Mouse (Mus musculus) brain, embryonic 14.5 days (tissue): Measurements from ENCODE around the gene Zfp148.

Experiments
- CTCF ChIP-seq: fragments of 200-500 bp; IDR thresholded peaks from 2 replicates; pipeline ENCODE4 v1.5.1; 2012; ENCODE audit warnings: inconsistent platforms, mild to moderate bottlenecking, moderate library complexity, borderline replicate concordance; ENCODE audit not compliant: insufficient read depth, insufficient read length; ENCODE audit errors: extremely low read depth
- POLR2A ChIP-seq: fragments of 200-500 bp; IDR thresholded peaks from 2 replicates; pipeline ENCODE4 v1.6.1; 2012; ENCODE audit warnings: mild to moderate bottlenecking, inconsistent platforms, borderline replicate concordance; ENCODE audit not compliant: poor library complexity, insufficient read depth, insufficient read length, severe bottlenecking; ENCODE audit errors: extremely low read depth

- TF ChIP-seq CTCF (no peak), POLR2A (no peak)
These were observed 41.2 kb upstream of the Zfp148 start for GRCm38 (mm10) chr16:33339476-33339875.
